Mouse (Mus musculus) cerebellum, postnatal 25 days (tissue): ENCODE measurements around the gene Nmral1.
A peak's percentile ranks its signal among the peaks of the same experiment; 100 is the strongest.

Source experiments
- DNase-seq, 2 experiments: peaks; one replicate each; pipeline ENCODE4 v3.0.0; 2021; ENCODE audit warnings: mixed read lengths in 2 of 2

The Nmral1 gene

GRCm38 (mm10) chr16:4718753-4719518, at the start of gene Nmral1:
Gene Nmral1, minus strand, starts transcription at chr16:4719356.
- peak; percentile 83 to 84 for DNase-seq

- DNase-seq: no peak
Observed at GRCm38 (mm10) chr16:4768719-4769118, 49.6 kb upstream of the Nmral1 start.

- no peak for DNase-seq
Observed at GRCm38 (mm10) chr16:4767012-4767790, 48.0 kb upstream of the Nmral1 start.

- DNase-seq: no peak
Observed at GRCm38 (mm10) chr16:4765852-4766251, 46.7 kb upstream of the Nmral1 start.

GRCm38 (mm10) chr16:4763276-4763675, 44.1 kb upstream of the Nmral1 start:
- peak in 1 of 2 experiments; percentile 30 for DNase-seq

- DNase-seq: no peak
Observed at GRCm38 (mm10) chr16:4762437-4762836, 43.3 kb upstream of the Nmral1 start.

DNA sequence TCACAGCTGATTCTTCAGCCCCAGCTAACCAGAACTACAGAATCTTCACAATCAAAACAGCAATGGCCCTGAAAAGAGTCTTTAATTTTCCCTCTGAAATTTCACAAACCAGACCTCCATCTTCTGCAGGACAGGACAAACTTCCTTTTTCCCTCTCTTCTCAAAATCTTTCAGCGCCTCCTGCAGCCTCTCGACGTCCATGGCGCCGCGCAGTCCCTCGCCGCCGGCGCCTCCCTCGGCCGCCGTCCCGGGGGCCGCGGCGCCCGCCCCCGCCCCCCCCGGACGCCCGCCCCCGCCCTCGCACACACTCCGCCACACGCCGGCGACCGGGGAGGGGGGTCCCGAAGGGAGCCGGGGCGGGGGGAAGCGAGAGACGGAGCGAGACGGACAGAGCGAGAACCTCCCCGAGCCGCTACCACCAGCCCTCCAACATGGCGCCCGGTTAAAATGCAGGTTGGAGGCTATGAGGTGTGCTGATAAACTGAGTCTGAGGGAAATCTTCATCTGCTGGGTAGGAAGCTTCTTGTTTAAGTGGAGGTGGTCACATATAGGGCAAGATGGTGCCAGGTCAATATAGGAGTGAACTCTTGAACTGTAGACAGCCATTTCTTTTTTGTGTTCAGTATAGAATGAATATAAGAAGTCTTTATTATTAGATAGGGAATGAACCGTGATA, 37.6 kb upstream of the Nmral1 start:
- DNase-seq: peak; percentile 31 to 36

DNA sequence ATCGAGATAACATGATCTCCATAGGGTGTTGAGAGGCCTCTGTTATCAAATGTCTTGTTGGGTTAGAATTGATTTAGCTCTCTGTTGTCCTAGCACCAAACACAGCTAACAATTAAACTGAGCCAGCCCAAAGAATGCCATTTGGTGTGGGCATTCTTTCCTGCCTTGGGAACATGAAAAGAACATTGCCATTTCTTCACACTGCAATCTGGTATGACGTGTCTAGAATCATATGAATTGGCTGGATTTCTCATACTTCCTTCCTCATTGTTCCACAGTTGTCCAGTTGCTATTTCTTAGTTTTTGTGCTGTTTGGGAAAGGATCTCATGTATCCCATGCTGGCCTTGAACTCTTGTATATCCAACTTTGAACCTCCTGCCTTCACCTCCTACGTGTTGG, 34.9 kb upstream of the Nmral1 start:
- no peak for DNase-seq

GRCm38 (mm10) chr16:4752155-4752554, 33.0 kb upstream of the Nmral1 start:
- no peak for DNase-seq

DNA sequence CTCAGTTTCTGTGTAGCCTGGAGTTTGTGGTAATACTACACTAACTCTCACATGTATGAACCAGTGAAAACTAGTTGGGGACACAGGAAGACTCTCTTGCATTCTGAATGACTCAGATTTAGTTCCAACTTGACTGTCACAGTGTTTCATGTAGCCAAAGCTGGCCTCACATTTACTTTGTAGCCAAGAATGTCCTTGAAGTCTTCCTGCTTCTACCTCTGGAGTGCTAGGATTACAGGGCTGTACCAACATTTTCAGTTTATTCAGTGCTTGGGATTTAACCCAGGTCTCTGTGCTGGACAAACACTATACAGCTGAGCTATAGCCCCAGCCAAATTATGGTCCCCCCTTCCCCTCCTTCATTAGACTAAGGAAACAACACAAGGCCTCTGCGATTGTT, 23.0 kb upstream of the Nmral1 start:
- DNase-seq: no peak

DNA sequence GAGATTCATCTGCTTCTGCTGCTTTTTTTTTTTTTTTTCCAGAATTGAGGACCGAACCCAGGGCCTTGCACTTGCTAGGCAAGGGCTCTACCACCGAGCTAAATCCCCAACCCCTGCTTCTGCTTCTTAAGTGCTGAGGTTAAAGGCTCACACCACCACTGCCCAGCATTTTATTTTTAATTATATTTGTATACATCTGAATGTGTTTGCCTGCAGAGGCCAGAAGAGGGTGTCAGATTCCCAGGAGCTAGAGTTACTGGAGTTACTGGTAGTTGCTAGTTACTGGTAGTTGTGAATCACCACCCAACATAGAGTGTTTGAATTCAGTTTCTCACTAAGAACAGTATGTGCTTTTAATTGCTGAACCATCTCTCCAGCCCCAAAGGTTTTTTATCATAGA, 20.8 kb upstream of the Nmral1 start:
- DNase-seq: no peak

GRCm38 (mm10) chr16:4736262-4736661, 17.1 kb upstream of the Nmral1 start:
- no peak for DNase-seq

DNA sequence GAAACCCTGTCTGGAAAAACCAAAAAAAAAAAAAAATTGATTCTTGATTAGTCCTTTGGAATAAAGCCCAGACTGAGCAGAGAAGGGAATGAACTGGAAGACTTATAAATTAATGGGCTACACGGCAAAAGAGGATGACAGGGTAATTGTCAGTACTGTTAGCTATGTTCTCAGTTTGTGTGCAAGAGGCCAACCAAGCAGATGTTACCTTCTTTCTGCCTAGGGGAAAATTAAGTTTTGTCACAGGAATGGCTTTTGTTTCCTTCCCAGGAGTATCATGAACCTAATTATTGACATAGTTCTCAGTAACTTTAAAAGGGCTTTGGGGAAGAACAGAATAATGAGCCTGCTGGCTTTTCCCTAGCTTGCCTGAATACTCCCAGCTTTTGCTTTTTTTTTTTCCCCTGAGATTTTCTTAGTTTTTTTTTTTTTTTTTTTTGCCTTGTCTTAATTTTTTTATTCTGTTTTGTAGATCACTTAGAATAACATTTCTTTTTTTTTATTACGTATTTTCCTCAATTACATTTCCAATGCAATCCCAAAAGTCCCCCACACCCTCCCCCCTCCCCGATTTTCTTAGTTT, 11.7 kb upstream of the Nmral1 start:
- no peak for DNase-seq

GRCm38 (mm10) chr16:4727963-4728362, 8.8 kb upstream of the Nmral1 start:
- no peak for DNase-seq

GRCm38 (mm10) chr16:4727526-4727925, 8.4 kb upstream of the Nmral1 start:
- DNase-seq: no peak

- peak in 1 of 2 experiments; percentile 60 for DNase-seq
Observed at GRCm38 (mm10) chr16:4726528-4727128, 7.5 kb upstream of the Nmral1 start.

GRCm38 (mm10) chr16:4725780-4726527, 6.8 kb upstream of the Nmral1 start, which contains the start of gene Hmox2:
Gene Hmox2, plus strand, starts transcription at chr16:4726361.
- DNase-seq: peak; percentile 97 to 98

- no peak for DNase-seq
Observed at GRCm38 (mm10) chr16:4725266-4725665, 6.1 kb upstream of the Nmral1 start.

- DNase-seq: no peak
Observed at GRCm38 (mm10) chr16:4722915-4723209, 3.7 kb upstream of the Nmral1 start.

DNA sequence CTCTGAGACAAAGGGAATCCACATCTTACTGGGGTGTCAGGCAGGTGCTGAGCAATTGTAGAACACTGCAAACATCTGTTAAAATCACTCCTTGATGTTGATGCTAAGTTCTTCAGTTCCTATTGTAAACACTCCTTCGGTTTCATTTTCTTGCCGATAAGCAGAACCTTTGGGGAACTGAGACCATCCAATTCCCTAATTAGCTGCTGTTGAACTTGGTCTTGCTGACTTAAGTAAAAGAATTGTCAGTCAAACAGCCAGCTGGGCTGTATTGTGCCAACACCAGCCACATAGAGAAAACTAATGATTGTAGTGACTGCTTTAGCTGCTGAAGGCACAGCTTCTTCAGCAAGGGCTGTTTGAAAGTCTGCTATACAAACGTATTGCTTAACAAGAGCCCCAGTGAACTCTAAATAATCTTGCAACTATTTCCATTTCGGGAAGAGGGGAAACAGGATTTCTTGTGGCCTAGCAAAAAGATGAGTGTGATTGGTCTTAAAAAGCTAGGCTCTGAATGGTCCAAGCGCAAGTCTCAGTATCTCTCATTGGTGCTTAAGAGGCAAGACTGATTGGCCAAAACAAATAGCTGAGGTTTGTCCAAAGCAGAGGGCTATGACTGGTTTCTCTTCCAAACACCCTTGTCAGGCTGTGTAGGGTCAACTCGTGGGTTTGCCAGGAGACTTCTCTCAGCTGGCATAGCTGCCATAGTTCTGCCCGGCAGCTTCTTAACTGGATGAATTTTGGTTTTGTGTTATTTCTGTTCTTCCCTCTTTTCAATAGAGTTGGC, 3.2 kb upstream of the Nmral1 start:
- no peak for DNase-seq

DNA sequence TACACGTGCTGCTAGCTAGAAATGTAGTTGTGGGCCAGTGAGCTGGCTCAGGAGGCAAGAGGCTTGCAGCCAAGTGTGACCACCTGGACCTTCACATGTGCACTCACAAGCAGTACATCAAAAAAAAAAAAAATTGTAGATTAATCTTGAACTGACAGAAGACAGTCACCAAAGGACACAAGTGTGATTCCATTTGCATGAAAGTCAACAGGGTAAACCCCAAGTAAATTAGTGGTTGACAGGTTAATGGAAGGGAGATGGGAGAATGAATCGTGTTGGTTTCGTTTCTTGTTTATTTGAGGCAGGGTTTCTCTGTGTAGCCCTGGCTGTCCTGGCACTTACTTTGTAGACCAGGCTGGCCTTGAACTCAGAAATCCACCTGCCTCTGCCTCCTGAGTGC, 1.3 kb downstream of the Nmral1 start:
- no peak for DNase-seq
